Mouse (Mus musculus) lung, embryonic 16.5 days (tissue): ENCODE measurements at regions not wholly inside any gene's neighbourhood (a gene's known extent, or its start where the extent isn't known, plus 50 kb on each side); places are given as distances from the start of the nearest gene placed in this dataset.
A peak's percentile ranks its signal among the peaks of the same experiment; 100 is the strongest.

Experiments used
- ATAC-seq: fragments of 200-750 bp; cut with Nextera tagmentation; 2 replicates; pipeline ENCODE4 v1.8.0; 2017; ENCODE audit warnings: low read depth, mild to moderate bottlenecking, moderate library complexity
- H3K27ac ChIP-seq: fragments of 300-500 bp; sonication (generic); 2 replicates; pipeline ENCODE4 v1.5.1; 2014; ENCODE audit warnings: mild to moderate bottlenecking, control low read depth, low read length
- H3K27me3 ChIP-seq: fragments of 300-500 bp; sonication (generic); 2 replicates; pipeline ENCODE4 v1.6.1; 2014; ENCODE audit warnings: low read depth, low read length, mixed read lengths; ENCODE audit not compliant: control insufficient read depth, insufficient read depth
- H3K36me3 ChIP-seq: fragments of 300-500 bp; sonication (generic); 2 replicates; pipeline ENCODE4 v1.6.1; 2014; ENCODE audit warnings: low read length; ENCODE audit not compliant: control insufficient read depth, insufficient read depth
- H3K4me1 ChIP-seq: fragments of 300-500 bp; sonication (generic); replicated peaks from 2 replicates; pipeline ENCODE4 v1.6.1; 2014; ENCODE audit warnings: low read length, mixed read lengths; ENCODE audit not compliant: control insufficient read depth, insufficient read depth
- H3K4me2 ChIP-seq: fragments of 300-500 bp; sonication (generic); 2 replicates; pipeline ENCODE4 v1.6.1; 2014; ENCODE audit warnings: low read depth, low read length, control low read depth
- H3K4me3 ChIP-seq: fragments of 300-500 bp; sonication (generic); 2 replicates; pipeline ENCODE4 v1.5.1; 2014; ENCODE audit warnings: mild to moderate bottlenecking, low read length, control low read depth
- H3K9ac ChIP-seq: fragments of 300-500 bp; sonication (generic); 2 replicates; pipeline ENCODE4 v1.6.1; 2014; ENCODE audit warnings: low read length, control low read depth
- H3K9me3 ChIP-seq: fragments of 300-500 bp; sonication (generic); 2 replicates; pipeline ENCODE4 v1.6.1; 2016; ENCODE audit warnings: low read length; ENCODE audit not compliant: control insufficient read depth
- WGBS: fragments of 180-500 bp; shearing (Covaris S2); extraction: QIAGEN DNeasy Blood & Tissue Kit; methylation state at CpG from one replicate; pipeline ENCODE4 v1.1.7; 2014; 5-methylcytosine and 5-hydroxymethylcytosine counted together

GRCm38 (mm10) chr8:65280390-65280789 is 151.0 kb upstream of the BC030870 start:
- Histone ChIP-seq H3K9me3 (no peaks in the 10 kb centered on the region), H3K27ac (no peak overlapping the region), H3K27me3 (no peaks in the 10 kb centered on the region), H3K4me2 (no peak overlapping the region), H3K9ac (no peak overlapping the region), H3K36me3 (no peaks in the 10 kb centered on the region), H3K4me3 (no peak overlapping the region), H3K4me1 (no peaks in the 10 kb centered on the region)
- WGBS: 42% methylated on average over 2 of the region's 2 CpGs
- ATAC-seq: 0 out of 2 replicates have a peak, but pooled peaks have one; percentile 17
